Mouse (Mus musculus) midbrain, postnatal 0 days (tissue): ENCODE measurements around the gene Ralgapa2. TPM values are rescaled to one million over a fixed set of nuclear protein-coding genes. Genes with fewer than 3 reads are reported as not detected.

Source experiments
- ATAC-seq: fragments of 200-750 bp; cut with Nextera tagmentation; 2 replicates; pipeline ENCODE4 v1.8.0; 2017; ENCODE audit warnings: moderate number of reproducible peaks, mild to moderate bottlenecking, moderate TSS enrichment, moderate library complexity; ENCODE audit not compliant: low FRiP score
- DNase-seq: peaks from one replicate; pipeline ENCODE4 v3.0.0-alpha.2; 2015; ENCODE audit warnings: low spot score
- H3K27ac ChIP-seq: fragments of 300-500 bp; sonication (generic); 2 replicates; pipeline ENCODE4 v1.5.1; 2014; ENCODE audit warnings: low read depth, mild to moderate bottlenecking, low read length, mixed read lengths
- H3K27me3 ChIP-seq: fragments of 300-500 bp; sonication (generic); 2 replicates; pipeline ENCODE4 v1.6.1; 2014; ENCODE audit warnings: low read length, control low read depth, mixed read lengths; ENCODE audit not compliant: insufficient read depth
- H3K36me3 ChIP-seq: fragments of 300-500 bp; sonication (generic); 2 replicates; pipeline ENCODE4 v1.6.1; 2014; ENCODE audit warnings: low read length, control low read depth, mixed read lengths; ENCODE audit not compliant: insufficient read depth
- H3K4me1 ChIP-seq: fragments of 300-500 bp; sonication (generic); 2 replicates; pipeline ENCODE4 v1.6.1; 2014; ENCODE audit warnings: mild to moderate bottlenecking, control low read depth, antibody characterized with exemption, low read length, mixed read lengths; ENCODE audit not compliant: insufficient read depth
- H3K4me2 ChIP-seq: fragments of 300-500 bp; sonication (generic); 2 replicates; pipeline ENCODE4 v1.6.1; 2014; ENCODE audit warnings: low read depth, mild to moderate bottlenecking, low read length, mixed read lengths; ENCODE audit not compliant: poor library complexity, severe bottlenecking
- H3K4me3 ChIP-seq: fragments of 300-500 bp; sonication (generic); 2 replicates; pipeline ENCODE4 v1.5.1; 2014; ENCODE audit warnings: low read depth, mild to moderate bottlenecking, low read length, moderate library complexity
- H3K9ac ChIP-seq: fragments of 300-500 bp; sonication (generic); replicated peaks from 2 replicates; pipeline ENCODE4 v1.6.1; 2014; ENCODE audit warnings: mild to moderate bottlenecking, low read length, moderate library complexity, mixed read lengths; ENCODE audit not compliant: poor library complexity, severe bottlenecking
- H3K9me3 ChIP-seq: fragments of 300-500 bp; sonication (generic); 2 replicates; pipeline ENCODE4 v1.6.1; 2016; ENCODE audit warnings: low read length, control low read depth
- CTCF ChIP-seq: IDR thresholded peaks from 2 replicates; pipeline ENCODE4 v1.5.1; 2016; ENCODE audit warnings: antibody characterized with exemption, mild to moderate bottlenecking
- WGBS: fragments of 180-500 bp; shearing (Covaris S2); extraction: QIAGEN DNeasy Blood & Tissue Kit; methylation state at CpG from one replicate; pipeline ENCODE4 v1.1.7; 2014; 5-methylcytosine and 5-hydroxymethylcytosine counted together
- polyA plus RNA-seq: library from polyadenylated mRNA; unstranded; fragments of >200 nt; fragmentation: Nextera tagmentation; extraction: Ambion mirVana; gene quantifications from 2 replicates; pipeline ENCODE4 v1.2.1, GENCODE M21; 2015
- total RNA-seq: library from RNA; depleted of rRNA; stranded (reverse); fragments of >200 nt; gene quantifications from 2 replicates; pipeline ENCODE4 v1.2.3, GENCODE M21; 2014; rRNA removed

Gene Ralgapa2
- 26.5 and 35.0 TPM in 2 replicates for total RNA-seq
- polyA plus RNA-seq = 6.1 and 8.5 TPM in 2 replicates

DNA sequence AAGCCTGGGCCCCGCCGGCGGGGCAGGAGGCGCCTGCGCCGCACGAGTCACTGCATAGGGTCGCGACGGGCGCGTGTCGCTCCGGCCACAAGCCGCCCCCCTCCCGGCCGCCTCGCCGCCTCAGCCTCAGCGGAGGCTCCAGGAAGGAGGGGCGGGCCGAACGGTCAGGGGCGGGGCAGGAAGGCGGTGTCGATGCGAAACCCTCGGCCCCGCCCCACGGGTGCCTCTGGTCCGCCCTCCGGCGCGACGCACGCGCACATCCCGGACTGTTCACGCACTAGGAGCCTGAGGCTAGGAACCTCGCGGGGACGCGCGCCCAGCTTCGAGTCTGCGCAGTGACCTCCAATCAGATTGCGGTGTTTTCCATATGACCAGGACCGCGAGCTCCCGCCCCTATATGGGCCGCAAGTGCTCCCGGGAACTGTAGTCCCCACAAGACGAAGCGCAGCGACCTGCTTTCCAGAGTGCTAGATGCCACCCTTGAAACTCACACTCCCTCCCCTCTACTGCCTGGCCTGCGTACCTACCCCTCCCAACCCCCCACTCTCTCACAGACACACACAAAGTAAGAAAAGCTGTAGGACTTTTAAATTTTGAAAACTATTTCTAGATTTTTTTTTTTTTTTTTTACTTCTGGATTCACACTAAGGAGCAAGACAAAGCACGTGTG lies at the start of gene Ralgapa2:
Ralgapa2 (minus strand) TSS at position 434 of the 670 bp plus-strand sequence.
- Histone ChIP-seq H3K4me1 (peaks cover 4% of the 10 kb centered on the region; the same call in 1 of the 2 replicates), H3K27ac (peak within 1 kb of the TSS; percentile 72), H3K36me3 (no peaks in the 10 kb centered on the region), H3K9ac (peak within 1 kb of the TSS; percentile 92), H3K4me2 (peak within 1 kb of the TSS; percentile 83), H3K4me3 (peak within 1 kb of the TSS; percentile 81), H3K9me3 (no peaks in the 10 kb centered on the region), H3K27me3 (no peaks in the 10 kb centered on the region)
- ATAC-seq (peak; percentile 98), DNase-seq (peak; percentile 100)
- no peak for TF ChIP-seq CTCF
- WGBS = under 1% methylated on average over 39 of the region's 57 CpGs

DNA sequence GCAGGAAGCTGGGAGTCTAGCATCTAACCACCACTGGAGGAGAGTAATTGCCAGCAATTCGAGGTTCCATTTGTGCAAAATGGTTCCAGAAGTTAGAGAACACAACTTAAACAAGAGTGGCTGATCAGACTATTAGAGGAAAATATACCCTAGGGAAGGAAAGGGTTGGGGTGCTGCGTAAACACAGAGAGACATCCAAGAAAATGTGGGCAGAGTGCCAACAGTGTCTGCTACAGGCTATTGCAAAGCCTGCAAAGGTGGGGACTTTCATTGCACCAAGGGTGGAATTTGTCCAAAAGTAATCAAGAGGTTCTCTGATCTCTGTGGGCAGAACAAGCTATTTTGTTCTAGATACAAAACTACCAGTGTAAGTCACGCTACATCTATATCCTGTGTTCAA lies 49.4 kb upstream of the Ralgapa2 start:
- no peaks in the 10 kb centered on the region for H3K9me3 ChIP-seq
- no peaks in the 10 kb centered on the region for H3K36me3 ChIP-seq
- H3K4me1 ChIP-seq = no peaks in the 10 kb centered on the region
- H3K9ac ChIP-seq = no peak overlapping the region
- DNase-seq (no peak), ATAC-seq (no peak)
- no peak overlapping the region for H3K4me3 ChIP-seq
- H3K4me2 ChIP-seq = no peak overlapping the region
- H3K27ac ChIP-seq = no peak overlapping the region
- H3K27me3 ChIP-seq = no peaks in the 10 kb centered on the region
- no peak for TF ChIP-seq CTCF
- 72% methylated on average over 3 of the region's 3 CpGs for WGBS

DNA sequence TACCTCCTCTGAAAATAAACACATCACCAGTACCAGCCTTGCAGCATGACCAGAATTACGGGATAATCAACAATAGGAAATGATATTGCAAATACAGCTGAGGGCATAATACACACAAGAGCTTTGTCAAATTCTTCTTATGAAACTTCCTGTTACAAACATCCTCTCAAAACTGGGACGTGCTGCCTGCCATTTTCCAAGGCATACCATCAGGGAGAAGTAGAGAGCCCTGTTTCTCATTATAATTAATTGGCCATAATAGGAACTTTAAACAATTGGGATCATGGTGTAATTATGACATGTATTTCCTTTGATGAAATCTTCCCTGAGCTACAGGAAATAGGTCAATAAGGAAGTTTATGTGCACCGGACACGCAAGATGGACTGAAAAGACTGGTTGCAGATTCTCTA lies 48.5 kb upstream of the Ralgapa2 start:
- Histone ChIP-seq H3K9ac (no peak overlapping the region), H3K4me1 (no peaks in the 10 kb centered on the region), H3K27ac (no peak overlapping the region), H3K9me3 (no peaks in the 10 kb centered on the region), H3K36me3 (no peaks in the 10 kb centered on the region), H3K4me2 (no peak overlapping the region), H3K4me3 (no peak overlapping the region), H3K27me3 (no peaks in the 10 kb centered on the region)
- WGBS = 83% methylated on average over 4 of the region's 4 CpGs
- DNase-seq (no peak), ATAC-seq (no peak)
- no peak for TF ChIP-seq CTCF

DNA sequence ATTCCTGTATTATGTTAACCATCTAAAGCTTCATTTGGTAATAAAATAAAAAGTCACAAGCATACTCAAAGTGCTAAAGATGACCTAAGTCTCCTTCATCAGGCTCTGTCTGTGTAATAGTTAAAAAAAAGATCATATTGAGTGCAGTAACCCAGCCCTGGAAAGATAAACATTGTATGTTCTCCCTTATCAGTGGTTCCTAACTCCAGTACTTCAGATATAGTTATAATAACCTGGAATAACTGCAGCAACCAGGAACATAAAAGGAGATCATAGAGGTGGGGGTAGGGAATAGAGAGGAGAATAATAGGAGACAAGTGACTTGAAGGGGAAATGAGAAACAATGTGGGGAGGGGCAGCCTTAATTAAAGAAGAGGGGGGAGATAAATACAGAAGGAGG lies 44.0 kb upstream of the Ralgapa2 start:
- Histone ChIP-seq H3K27me3 (no peaks in the 10 kb centered on the region), H3K36me3 (no peaks in the 10 kb centered on the region), H3K4me1 (no peaks in the 10 kb centered on the region), H3K4me3 (no peak overlapping the region), H3K27ac (no peak overlapping the region), H3K9ac (no peak overlapping the region), H3K4me2 (no peak overlapping the region), H3K9me3 (no peaks in the 10 kb centered on the region)
- no peak for TF ChIP-seq CTCF
- DNase-seq (no peak), ATAC-seq (no peak)

- no peaks in the 10 kb centered on the region for H3K9me3 ChIP-seq
- no peaks in the 10 kb centered on the region for H3K36me3 ChIP-seq
- H3K27ac ChIP-seq = no peak overlapping the region
- no peaks in the 10 kb centered on the region for H3K27me3 ChIP-seq
- no peak overlapping the region for H3K9ac ChIP-seq
- ATAC-seq (no peak), DNase-seq (no peak)
- H3K4me1 ChIP-seq = no peaks in the 10 kb centered on the region
- TF ChIP-seq CTCF = no peak
- 76% methylated on average over 5 of the region's 5 CpGs for WGBS
- H3K4me3 ChIP-seq = no peak overlapping the region
- no peak overlapping the region for H3K4me2 ChIP-seq
Measured at GRCm38 (mm10) chr2:146555351-146555750, 43.2 kb upstream of the Ralgapa2 start.

GRCm38 (mm10) chr2:146553701-146554100 lies 41.6 kb upstream of the Ralgapa2 start:
- no peaks in the 10 kb centered on the region for H3K4me1 ChIP-seq
- H3K27ac ChIP-seq = no peak overlapping the region
- no peaks in the 10 kb centered on the region for H3K36me3 ChIP-seq
- H3K27me3 ChIP-seq = no peaks in the 10 kb centered on the region
- H3K4me3 ChIP-seq = no peak overlapping the region
- 35% methylated on average over 2 of the region's 2 CpGs for WGBS
- H3K9ac ChIP-seq = no peak overlapping the region
- ATAC-seq (no peak), DNase-seq (peak; percentile 35)
- no peaks in the 10 kb centered on the region for H3K9me3 ChIP-seq
- TF ChIP-seq CTCF = no peak
- H3K4me2 ChIP-seq = no peak overlapping the region
